Mouse (Mus musculus): ENCODE data around the gene Hif1an.

GRCm38 (mm10) chr19:44542694-44543178, 19.9 kb upstream of the Hif1an start:
- no peak for TF ChIP-seq EP300 (IDR thresholded peaks at IDR 0.05; ENCODE audit: low read depth)
- no peak for TF ChIP-seq CTCF (IDR thresholded peaks at IDR 0.05; ENCODE audit: low read depth)
